In the genomic region with DNA sequence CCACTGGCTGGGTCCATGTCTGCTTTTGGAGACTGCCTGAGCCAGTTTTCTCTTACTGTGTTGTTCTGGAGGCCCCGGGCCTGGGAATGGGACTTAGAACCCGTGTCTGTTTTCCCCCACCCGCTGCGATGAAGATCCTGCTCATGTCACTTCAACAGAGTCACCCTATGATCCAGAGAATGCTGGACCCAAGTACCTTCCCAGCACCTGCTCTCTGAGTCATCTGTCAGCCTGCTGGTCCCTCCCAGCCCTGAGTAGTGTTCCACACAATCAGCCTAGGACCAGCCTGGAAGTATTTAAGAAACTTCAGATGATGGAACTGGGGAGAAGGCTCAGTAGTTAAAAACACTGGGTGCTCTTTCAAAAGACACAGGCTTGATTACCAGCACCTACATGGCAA, we compare ENCODE assay signal across 21 mouse cellular contexts. TPM values are rescaled to one million over a fixed set of nuclear protein-coding genes. Genes with fewer than 3 reads are reported as not detected.
A peak's percentile ranks its signal among the peaks of the same experiment; 100 is the strongest.
DNase-seq lines count a peak whose midpoint lies in the region; ATAC-seq and TF ChIP-seq lines count a peak whose summit lies in the region.
"Had no signal": no experiment of that assay in that cellular context is flagged by ENCODE, and none has a peak within 500 bp of the region (broad histone marks: within the 10 kb centered on the region; RNA-seq: fewer than 3 reads in every experiment).

No protein-coding gene starts in this region.

- DNase-seq in cerebellum, adult 2 months: no peak
- DNase-seq in cerebellum, adult 9-11 months: no peak
- DNase-seq in hindbrain, postnatal 0 days (ENCODE audit: low spot score): no peak
- DNase-seq in brain, adult 2 months (ENCODE audit: low read depth, low spot score): peak; percentile 88
- no peak for DNase-seq in kidney, adult 2 months
- DNase-seq: adrenal gland, adult 8-10 months; gastrocnemius, postnatal 25 days; heart, postnatal 36 days had no signal

- H3K27ac ChIP-seq in cerebellum, adult 2 months (ENCODE audit: insufficient read depth, low read length): peak overlapping the region; percentile 88
- peak overlapping the region; percentile 3; the same call in 1 of the 2 replicates for H3K27ac ChIP-seq in hindbrain, postnatal 0 days
- H3K27ac ChIP-seq in hindbrain, embryonic 16.5 days (ENCODE audit: low read depth, low read length): no peak overlapping the region
- no peak overlapping the region for H3K27ac ChIP-seq in kidney, adult 2 months (ENCODE audit: insufficient read depth, low read depth, low read length)
- H3K27ac ChIP-seq: hindbrain, embryonic 10.5 days; hindbrain, embryonic 13.5 days had no signal

- TF ChIP-seq CTCF in cerebellum, adult 2 months (IDR thresholded peaks at IDR 0.05; ENCODE audit: borderline replicate concordance, insufficient read depth, low read depth, low read length): no peak
- no peak for TF ChIP-seq CTCF in hindbrain, postnatal 0 days (IDR thresholded peaks at IDR 0.05; ENCODE audit: low read depth)
- no peak for TF ChIP-seq CTCF in kidney, adult 2 months (conservative IDR thresholded peaks at IDR 0.05; ENCODE audit: insufficient read depth, insufficient read length, low read depth, low read length)

- no peaks in the 10 kb centered on the region for H3K27me3 ChIP-seq in cerebellum, adult 2 months (ENCODE audit: control insufficient read depth, insufficient read depth, low read length)
- no peaks in the 10 kb centered on the region for H3K27me3 ChIP-seq in hindbrain, postnatal 0 days (ENCODE audit: insufficient read depth, low read length)
- no peaks in the 10 kb centered on the region for H3K27me3 ChIP-seq in hindbrain, embryonic 16.5 days (replicated peaks; ENCODE audit: control insufficient read depth, insufficient read depth, low read length)
- no peaks in the 10 kb centered on the region for H3K27me3 ChIP-seq in myocyte (ENCODE audit: control insufficient read depth, insufficient read depth, insufficient read length)
- H3K27me3 ChIP-seq in kidney, adult 2 months (replicated peaks; ENCODE audit: control insufficient read depth, insufficient read depth, low read length): no peaks in the 10 kb centered on the region
- H3K27me3 ChIP-seq: hindbrain, embryonic 13.5 days had no signal

- no peaks in the 10 kb centered on the region for H3K79me2 ChIP-seq in myocyte (ENCODE audit: control insufficient read depth, insufficient read depth)

- ATAC-seq in hindbrain, postnatal 0 days: no peak
- ATAC-seq in hindbrain, embryonic 16.5 days: no peak
- no peak for ATAC-seq in erythroblast, adult 5-6 weeks (replicated peaks; ENCODE audit: low FRiP score, poor library complexity, severe bottlenecking)
- ATAC-seq: activated CD4-positive, CD25-positive, alpha-beta regulatory T cell, adult 4 months; CD4-positive, CD25-positive, alpha-beta regulatory T cell, adult 4 months; forebrain, embryonic 14.5 days; forebrain, postnatal 0 days; intestine, postnatal 0 days had no signal

- H3K4me1 ChIP-seq in cerebellum, adult 2 months (ENCODE audit: control insufficient read depth, insufficient read depth, low read length): peaks cover 72% of the 10 kb centered on the region
- peaks cover 5% of the 10 kb centered on the region; the same call in 1 of the 2 replicates for H3K4me1 ChIP-seq in hindbrain, postnatal 0 days (ENCODE audit: insufficient read depth, low read length)
- H3K4me1 ChIP-seq in hindbrain, embryonic 16.5 days (ENCODE audit: control insufficient read depth, insufficient read depth, low read depth, low read length): peaks cover 2% of the 10 kb centered on the region; the same call in 1 of the 2 replicates
- H3K4me1 ChIP-seq in kidney, adult 2 months (ENCODE audit: control insufficient read depth, insufficient read depth, low read length): peaks cover 25% of the 10 kb centered on the region

- peaks cover 31% of the 10 kb centered on the region for H3K36me3 ChIP-seq in hindbrain, postnatal 0 days (ENCODE audit: insufficient read depth, low read length)
- peaks cover 22% of the 10 kb centered on the region for H3K36me3 ChIP-seq in hindbrain, embryonic 16.5 days (ENCODE audit: control insufficient read depth, insufficient read depth, low read length)
- peaks cover 5% of the 10 kb centered on the region for H3K36me3 ChIP-seq in myocyte (ENCODE audit: control insufficient read depth, insufficient read depth)
- H3K36me3 ChIP-seq in kidney, adult 2 months (ENCODE audit: control insufficient read depth, insufficient read depth, low read length): no peaks in the 10 kb centered on the region; the same call in 1 of the 2 replicates

- no peak overlapping the region for H3K4me3 ChIP-seq in cerebellum, adult 2 months (replicated peaks; ENCODE audit: insufficient read depth, low read depth, low read length)
- no peak overlapping the region for H3K4me3 ChIP-seq in hindbrain, postnatal 0 days (ENCODE audit: low read length)
- no peak overlapping the region for H3K4me3 ChIP-seq in hindbrain, embryonic 16.5 days (ENCODE audit: low read length)
- no peak overlapping the region for H3K4me3 ChIP-seq in myocyte
- H3K4me3 ChIP-seq in kidney, adult 2 months (ENCODE audit: insufficient read depth, low read depth, low read length): no peak overlapping the region
- H3K4me3 ChIP-seq: hindbrain, embryonic 10.5 days; hindbrain, embryonic 13.5 days had no signal

- TF ChIP-seq POLR2A in cerebellum, adult 2 months (IDR thresholded peaks at IDR 0.05; ENCODE audit: borderline replicate concordance, insufficient read depth, low read length): no peak
- no peak for TF ChIP-seq POLR2A in myocyte (IDR thresholded peaks at IDR 0.05; ENCODE audit: insufficient read length, low read depth)
- no peak for TF ChIP-seq POLR2A in kidney, adult 2 months (IDR thresholded peaks at IDR 0.05; ENCODE audit: low read depth, low read length)

- 4% methylated on average over 4 of the region's 4 CpGs for WGBS in cerebellum, adult 2 months
- WGBS in hindbrain, postnatal 0 days: 70% methylated on average over 4 of the region's 4 CpGs
- WGBS in hindbrain, embryonic 16.5 days: 80% methylated on average over 4 of the region's 4 CpGs
- 93% methylated on average over 4 of the region's 4 CpGs for WGBS in kidney, adult 2 months

- no peak overlapping the region for H3K9ac ChIP-seq in hindbrain, postnatal 0 days (replicated peaks; ENCODE audit: low read length)
- H3K9ac ChIP-seq in hindbrain, embryonic 16.5 days (ENCODE audit: low read depth, low read length): no peak overlapping the region
- H3K9ac ChIP-seq: forebrain, postnatal 0 days; hindbrain, embryonic 13.5 days had no signal

- H3K9me3 ChIP-seq in hindbrain, postnatal 0 days (ENCODE audit: low read length): no peaks in the 10 kb centered on the region
- H3K9me3 ChIP-seq in hindbrain, embryonic 16.5 days (ENCODE audit: control insufficient read depth, low read length): no peaks in the 10 kb centered on the region
- H3K9me3 ChIP-seq: hindbrain, embryonic 10.5 days; hindbrain, embryonic 13.5 days had no signal

- H3ac ChIP-seq in myocyte (ENCODE audit: control insufficient read depth, insufficient read length): no peak overlapping the region

- H3K4me2 ChIP-seq in hindbrain, postnatal 0 days (ENCODE audit: low read depth, low read length): no peak overlapping the region
- no peak overlapping the region for H3K4me2 ChIP-seq in hindbrain, embryonic 16.5 days (ENCODE audit: low read length)
- H3K4me2 ChIP-seq in myocyte (ENCODE audit: low read depth): no peak overlapping the region
- H3K4me2 ChIP-seq: heart, embryonic 11.5 days; hindbrain, embryonic 13.5 days had no signal

TF ChIP-seq in myocyte, 11 proteins besides CTCF, POLR2A, EP300 and RAD21:
- TF ChIP-seq REST (IDR thresholded peaks at IDR 0.05; ENCODE audit: insufficient read depth, insufficient read length): no peak
- TF ChIP-seq MYOD1 (IDR thresholded peaks at IDR 0.05; ENCODE audit: control insufficient read depth in 1 of 3, insufficient read length in 2 of 3, low read depth in 2 of 3): peak in 2 of 3 experiments; percentile 42 to 86
- no peak for TF ChIP-seq MAX (IDR thresholded peaks at IDR 0.05; ENCODE audit: low read depth)
- TF ChIP-seq USF1 (IDR thresholded peaks at IDR 0.05; ENCODE audit: low read depth): no peak
- peak in 1 of 3 experiments; percentile 58 for TF ChIP-seq MYOG (IDR thresholded peaks at IDR 0.05; ENCODE audit: control insufficient read depth in 1 of 3, insufficient read depth in 1 of 3, insufficient read length in 2 of 3, low read depth in 2 of 3)

RNA-seq across cellular contexts. Expression of a gene that starts 9.8 kb away (rescaled TPM):
- polyA plus RNA-seq in cerebellum, adult 2 months (2012; rRNA removed): 106 and 114 TPM in 2 replicates
- total RNA-seq in hindbrain, postnatal 0 days (2014; rRNA removed): 99.6 and 106 TPM in 2 replicates
- polyA plus RNA-seq in hindbrain, postnatal 0 days (2015; fragmentation: Nextera tagmentation; extraction: Ambion mirVana): 13.2 and 13.5 TPM in 2 replicates
- polyA plus RNA-seq in hindbrain, embryonic 16.5 days (2015; fragmentation: Nextera tagmentation; extraction: Ambion mirVana): 15.7 and 15.8 TPM in 2 replicates
- 9.7 TPM for polyA plus RNA-seq in myocyte (2012; fragmentation: generic; extraction: Trizol)
- 70.5 and 77.1 TPM in 2 replicates for polyA plus RNA-seq in kidney, adult 2 months (2012; rRNA removed)
- total RNA-seq in erythroblast, adult 5-6 weeks (2015; ENCODE audit: low replicate concordance): not detected in 2 replicates
- total RNA-seq in erythroblast, adult 5-6 weeks (2017; ENCODE audit: low replicate concordance): not detected in 2 replicates
- total RNA-seq: granulocyte monocyte progenitor cell, adult 5-6 weeks; MEL had no signal

RNA-seq across cellular contexts. Expression of a gene that starts 30.8 kb away (rescaled TPM):
- polyA plus RNA-seq in cerebellum, adult 2 months (2012; rRNA removed): 50.0 and 50.2 TPM in 2 replicates
- total RNA-seq in hindbrain, postnatal 0 days (2014; rRNA removed): 55.0 and 58.6 TPM in 2 replicates
- polyA plus RNA-seq in hindbrain, postnatal 0 days (2015; fragmentation: Nextera tagmentation; extraction: Ambion mirVana): 26.5 and 27.9 TPM in 2 replicates
- 37.1 and 39.9 TPM in 2 replicates for polyA plus RNA-seq in hindbrain, embryonic 16.5 days (2015; fragmentation: Nextera tagmentation; extraction: Ambion mirVana)
- 33.3 TPM for polyA plus RNA-seq in myocyte (2012; fragmentation: generic; extraction: Trizol)
- polyA plus RNA-seq in kidney, adult 2 months (2012; rRNA removed): 26.7 and 28.5 TPM in 2 replicates
- total RNA-seq in erythroblast, adult 5-6 weeks (2015; ENCODE audit: low replicate concordance): 0.58 and 10.9 TPM in 2 replicates
- 6.5 and 13.5 TPM in 2 replicates for total RNA-seq in erythroblast, adult 5-6 weeks (2017; ENCODE audit: low replicate concordance)

Comparison
In these comparisons a context has a peak if more than half of its experiments do, and no peak if none do; other contexts are left out.
1. H3K27ac ChIP-seq: peak in cerebellum, adult 2 months (single experiment) and hindbrain, postnatal 0 days (single experiment); none in hindbrain, embryonic 16.5 days (single experiment) and kidney, adult 2 months (single experiment).